ENCODE assay signal across 15 mouse cellular contexts in genomic region chr19:53321273-53321672, GRCm38 (mm10). TPM values are rescaled to one million over a fixed set of nuclear protein-coding genes. Genes with fewer than 3 reads are reported as not detected.
DNase-seq lines count a peak whose midpoint lies in the region; ATAC-seq and TF ChIP-seq lines count a peak whose summit lies in the region.
"Had no signal": no experiment of that assay in that cellular context is flagged by ENCODE, and none has a peak within 500 bp of the region (broad histone marks: within the 10 kb centered on the region; RNA-seq: fewer than 3 reads in every experiment).

No protein-coding gene starts in this region.

- H3K27ac ChIP-seq in kidney, embryonic 15.5 days = peak overlapping the region; percentile 72
- H3K27ac ChIP-seq in heart, embryonic 13.5 days (replicated peaks) = peak overlapping the region; percentile 42; the same call in 1 of the 2 replicates
- H3K27ac ChIP-seq in intestine, embryonic 14.5 days (ENCODE audit: low read depth) = peak overlapping the region; percentile 45; the same call in 1 of the 2 replicates
- H3K27ac ChIP-seq in layer of hippocampus, adult 2 months = no peak overlapping the region

- DNase-seq in kidney, adult 18-20 months = no peak
- no peak for DNase-seq in intestine, embryonic 14.5 days (ENCODE audit: low spot score)
- DNase-seq in lung, postnatal 36 days = peak; percentile 52
- no peak for DNase-seq in layer of hippocampus, adult 2 months (ENCODE audit: low spot score in 2 of 2)
- DNase-seq in left cerebral cortex, adult 8-10 months (ENCODE audit: low spot score in 2 of 2) = no peak
- DNase-seq: right cerebral cortex, postnatal 14 days; thymus, postnatal 25 days had no signal

- WGBS in kidney, embryonic 15.5 days = 41% methylated on average over 10 of the region's 10 CpGs
- WGBS in heart, embryonic 13.5 days = 66% methylated on average over 10 of the region's 10 CpGs
- 63% methylated on average over 10 of the region's 10 CpGs for WGBS in intestine, embryonic 14.5 days

- H3K9ac ChIP-seq in kidney, embryonic 15.5 days = no peak overlapping the region
- H3K9ac ChIP-seq in heart, embryonic 13.5 days = peak overlapping the region; percentile 24; the same call in 1 of the 2 replicates
- H3K9ac ChIP-seq in intestine, embryonic 14.5 days (ENCODE audit: low read length) = no peak overlapping the region

- no peaks in the 10 kb centered on the region for H3K36me3 ChIP-seq in kidney, embryonic 15.5 days
- H3K36me3 ChIP-seq in heart, embryonic 13.5 days = no peaks in the 10 kb centered on the region
- no peaks in the 10 kb centered on the region for H3K36me3 ChIP-seq in intestine, embryonic 14.5 days (ENCODE audit: control insufficient read depth, insufficient read depth, low read length)

- peak overlapping the region; percentile 18 for H3K4me2 ChIP-seq in kidney, embryonic 15.5 days
- H3K4me2 ChIP-seq in heart, embryonic 13.5 days = 0 out of 2 replicates have a peak overlapping the region, but pooled peaks have one; percentile 7
- H3K4me2 ChIP-seq in intestine, embryonic 14.5 days (ENCODE audit: low read length) = peak overlapping the region; percentile 16; the same call in 1 of the 2 replicates

- no peaks in the 10 kb centered on the region for H3K9me3 ChIP-seq in kidney, embryonic 15.5 days (replicated peaks)
- no peaks in the 10 kb centered on the region for H3K9me3 ChIP-seq in heart, embryonic 13.5 days
- H3K9me3 ChIP-seq in intestine, embryonic 14.5 days (ENCODE audit: control insufficient read depth, low read length) = no peaks in the 10 kb centered on the region

- H3K27me3 ChIP-seq in kidney, embryonic 15.5 days = no peaks in the 10 kb centered on the region
- H3K27me3 ChIP-seq in heart, embryonic 13.5 days (replicated peaks) = no peaks in the 10 kb centered on the region
- no peaks in the 10 kb centered on the region for H3K27me3 ChIP-seq in intestine, embryonic 14.5 days (replicated peaks; ENCODE audit: control insufficient read depth, insufficient read depth, low read length)

- 0 out of 2 replicates have a peak, but pooled peaks have one; percentile 22 for ATAC-seq in kidney, embryonic 15.5 days (replicated peaks; ENCODE audit: low FRiP score)
- ATAC-seq in heart, embryonic 13.5 days (ENCODE audit: extremely low read depth, insufficient number of reproducible peaks, low FRiP score, low TSS enrichment) = no peak
- ATAC-seq in intestine, embryonic 14.5 days (replicated peaks; ENCODE audit: low FRiP score, low TSS enrichment, low read depth) = no peak

- H3K4me3 ChIP-seq in kidney, embryonic 15.5 days (replicated peaks) = no peak overlapping the region
- H3K4me3 ChIP-seq in heart, embryonic 13.5 days = no peak overlapping the region
- no peak overlapping the region for H3K4me3 ChIP-seq in intestine, embryonic 14.5 days (ENCODE audit: low read depth, low read length)
- no peak overlapping the region for H3K4me3 ChIP-seq in layer of hippocampus, adult 2 months
- H3K4me3 ChIP-seq: erythroblast, embryonic 14.5 days had no signal

- peaks cover 42% of the 10 kb centered on the region for H3K4me1 ChIP-seq in kidney, embryonic 15.5 days
- H3K4me1 ChIP-seq in heart, embryonic 13.5 days = peaks cover 58% of the 10 kb centered on the region
- peaks cover 35% of the 10 kb centered on the region for H3K4me1 ChIP-seq in intestine, embryonic 14.5 days (replicated peaks; ENCODE audit: control insufficient read depth, insufficient read depth, low read length)

- no peak for TF ChIP-seq CTCF in layer of hippocampus, adult 2 months (conservative IDR thresholded peaks at IDR 0.05)

RNA-seq across cellular contexts. Expression of gene Mxi1, which starts 11.0 kb away (rescaled TPM):
- polyA plus RNA-seq in kidney, embryonic 15.5 days (2015; fragmentation: Nextera tagmentation; extraction: Ambion mirVana) = 37.3 and 40.2 TPM in 2 replicates
- polyA plus RNA-seq in heart, embryonic 13.5 days (2015; fragmentation: Nextera tagmentation; extraction: Ambion mirVana) = 31.8 and 34.5 TPM in 2 replicates
- 30.4 and 37.5 TPM in 2 replicates for polyA plus RNA-seq in intestine, embryonic 14.5 days (2014; fragmentation: Nextera tagmentation; extraction: Ambion mirVana)
- total RNA-seq in layer of hippocampus, adult 2 months (2021) = 10 to 100 TPM; 62.8 to 68.6 TPM
- total RNA-seq in left cerebral cortex, adult 8-10 months (2022) = 10 to 100 TPM; 81.4 to 89.0 (median 87.7) TPM

RNA-seq across cellular contexts. Expression of gene Gm10197, which starts 50.3 kb away (rescaled TPM):
- polyA plus RNA-seq in kidney, embryonic 15.5 days (2015; fragmentation: Nextera tagmentation; extraction: Ambion mirVana) = not detected in 2 replicates
- polyA plus RNA-seq in heart, embryonic 13.5 days (2015; fragmentation: Nextera tagmentation; extraction: Ambion mirVana) = not detected in 2 replicates
- polyA plus RNA-seq in intestine, embryonic 14.5 days (2014; fragmentation: Nextera tagmentation; extraction: Ambion mirVana) = 2.2 TPM in 1 of 2 replicates, not detected in the other
- not detected for total RNA-seq in layer of hippocampus, adult 2 months (2021)
- not detected for total RNA-seq in left cerebral cortex, adult 8-10 months (2022)
- total RNA-seq: adrenal gland, adult 18-20 months; hematopoietic stem cell, adult 5-6 weeks; layer of hippocampus, postnatal 14 days; megakaryocyte progenitor cell, adult 5-6 weeks had no signal
- polyA plus RNA-seq: cerebellum, adult 2 months; erythroblast, embryonic 14.5 days had no signal
